Mouse (Mus musculus) ovary, postnatal 10 days (tissue): ENCODE results near the gene Mn1.
A peak's percentile ranks its signal among the peaks of the same experiment; 100 is the strongest.

ENCODE experiments used
- DNase-seq: peaks from one replicate; pipeline ENCODE4 v3.0.0; 2022; ENCODE audit warnings: low spot score

Gene Mn1

GRCm38 (mm10) chr5:111409412-111410044 lies 7.6 kb upstream of the Mn1 start:
- DNase-seq, result no peak

GRCm38 (mm10) chr5:111410665-111411064 lies 6.5 kb upstream of the Mn1 start:
- no peak for DNase-seq

DNA sequence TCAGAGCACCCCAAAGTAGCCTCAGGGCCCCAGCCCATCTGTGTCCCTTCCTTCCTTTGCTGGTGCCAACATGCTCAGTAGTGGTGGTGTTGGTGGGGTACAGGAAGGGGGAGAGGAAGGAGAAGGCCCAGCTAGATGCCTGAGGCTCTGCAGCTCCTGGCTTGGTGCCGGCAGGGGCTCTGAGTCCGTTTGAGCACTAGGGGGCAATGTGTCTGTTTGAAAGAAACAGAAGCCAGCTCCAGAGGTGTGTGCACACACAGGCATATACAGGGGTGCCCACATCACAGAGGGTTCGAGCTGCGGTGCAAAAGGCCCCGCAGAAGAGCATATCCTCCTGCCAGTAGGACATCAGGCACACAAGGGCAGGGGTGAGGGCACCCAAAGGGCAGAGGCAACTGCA lies 3.0 kb upstream of the Mn1 start:
- peak; percentile 64 for DNase-seq

DNA sequence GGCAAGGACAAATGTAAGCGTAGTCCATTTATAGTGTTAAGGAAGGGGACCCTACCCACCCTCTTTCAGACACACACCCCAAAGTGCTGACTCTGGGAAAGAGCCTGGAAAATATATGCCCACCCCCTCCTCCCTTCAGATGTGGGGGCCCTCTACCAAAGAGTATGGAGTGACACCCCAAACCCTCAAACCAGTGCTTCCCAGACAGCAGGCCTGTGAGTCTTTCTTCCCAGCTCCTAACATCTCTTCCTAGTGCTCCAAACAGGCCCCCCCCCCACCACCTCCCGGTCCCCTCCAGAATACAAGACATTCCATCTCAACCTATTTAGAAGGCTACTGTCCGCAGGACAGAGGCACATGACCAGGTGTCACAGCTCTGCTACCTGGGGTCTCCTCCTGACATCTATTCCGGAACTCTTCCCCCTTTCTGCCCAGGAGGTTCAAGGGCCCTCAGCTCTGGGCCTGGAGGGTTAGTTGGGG lies 2.4 kb upstream of the Mn1 start:
- DNase-seq, result no peak

GRCm38 (mm10) chr5:111415575-111415974 lies 1.6 kb upstream of the Mn1 start:
- DNase-seq, result no peak

DNA sequence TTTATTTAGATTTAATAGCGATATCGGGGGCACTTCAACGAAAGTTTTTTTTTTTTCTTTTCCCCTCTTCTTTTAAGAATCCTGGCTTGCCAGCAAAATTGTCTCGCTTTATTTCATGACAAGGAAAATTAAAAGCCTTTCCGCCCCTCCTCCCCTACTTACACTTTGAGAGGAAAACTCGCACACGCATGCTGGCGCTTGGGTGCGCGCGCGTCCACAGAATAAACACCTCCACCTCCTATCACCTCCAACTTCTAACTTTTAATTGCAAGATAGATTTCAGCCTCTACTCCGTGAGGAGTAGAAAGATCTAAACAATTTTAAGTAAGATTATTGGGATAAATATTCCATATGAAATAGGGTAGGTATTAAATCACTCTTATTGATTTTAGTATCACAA lies 1.1 kb upstream of the Mn1 start:
- no peak for DNase-seq

DNA sequence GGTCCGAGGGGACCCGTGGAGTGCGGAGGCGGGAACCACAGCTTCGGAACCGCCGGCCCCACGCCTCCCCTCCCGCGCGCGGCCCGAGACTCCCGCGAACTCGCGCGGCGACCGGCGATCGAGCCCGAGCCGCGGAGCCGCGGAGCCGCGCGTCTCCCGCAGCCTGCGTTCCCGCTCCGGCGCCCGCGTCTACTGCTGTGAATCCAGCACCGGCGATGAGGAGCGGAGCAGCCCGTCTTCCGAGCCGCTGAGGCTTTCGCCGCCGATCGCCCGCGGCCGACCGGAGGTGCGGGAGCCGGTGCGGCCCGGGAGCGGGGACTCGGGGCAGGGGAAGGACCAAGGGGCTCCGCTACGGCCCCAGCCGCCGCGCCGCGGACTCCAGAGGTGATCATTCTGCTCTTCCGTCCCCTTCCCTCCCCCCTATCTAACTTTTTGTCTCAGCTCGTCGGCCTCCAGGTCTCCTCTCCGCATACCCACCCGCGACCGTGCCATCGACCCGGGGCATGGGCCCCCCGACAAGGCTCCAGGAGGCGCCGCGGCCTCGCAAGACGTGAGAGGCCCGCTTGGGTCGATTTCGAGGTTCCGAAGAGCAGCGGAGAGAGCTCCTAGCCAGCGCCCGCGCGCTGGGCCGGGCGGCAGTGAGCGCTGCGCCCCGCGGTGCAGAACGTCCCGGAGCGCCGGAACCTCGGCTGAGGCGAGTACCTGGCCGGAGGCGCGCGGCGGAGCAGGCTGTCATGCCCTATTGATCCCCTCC lies 393 bp downstream of the Mn1 start:
- no peak for DNase-seq

GRCm38 (mm10) chr5:111418202-111419120 lies 1.3 kb downstream of the Mn1 start:
- no peak for DNase-seq

DNA sequence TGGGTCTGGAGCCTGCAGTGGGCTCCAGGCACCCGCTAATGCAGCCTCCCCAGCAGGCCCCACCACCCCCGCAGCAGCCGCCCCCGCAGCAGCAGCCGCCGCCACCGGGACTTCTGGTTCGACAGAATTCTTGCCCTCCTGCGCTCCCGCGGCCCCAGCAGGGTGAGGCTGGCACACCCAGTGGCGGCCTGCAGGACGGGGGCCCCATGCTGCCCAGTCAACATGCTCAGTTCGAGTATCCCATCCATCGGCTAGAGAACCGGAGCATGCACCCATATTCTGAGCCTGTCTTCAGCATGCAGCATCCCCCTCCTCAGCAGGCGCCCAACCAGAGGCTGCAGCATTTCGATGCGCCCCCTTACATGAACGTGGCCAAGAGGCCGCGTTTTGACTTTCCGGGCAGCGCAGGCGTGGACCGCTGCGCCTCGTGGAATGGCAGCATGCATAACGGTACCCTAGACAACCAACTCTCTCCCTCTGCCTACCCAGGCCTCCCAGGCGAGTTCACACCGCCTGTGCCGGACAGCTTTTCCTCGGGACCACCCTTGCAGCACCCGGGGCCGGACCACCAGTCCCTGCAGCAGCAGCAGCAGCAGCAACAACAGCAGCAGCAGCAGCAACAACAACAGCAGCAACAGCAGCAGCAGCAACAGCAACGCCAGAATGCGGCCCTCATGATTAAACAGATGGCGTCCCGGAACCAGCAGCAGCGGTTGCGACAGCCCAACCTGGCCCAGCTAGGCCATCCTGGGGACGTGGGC lies 2.1 kb downstream of the Mn1 start:
- no peak for DNase-seq

DNA sequence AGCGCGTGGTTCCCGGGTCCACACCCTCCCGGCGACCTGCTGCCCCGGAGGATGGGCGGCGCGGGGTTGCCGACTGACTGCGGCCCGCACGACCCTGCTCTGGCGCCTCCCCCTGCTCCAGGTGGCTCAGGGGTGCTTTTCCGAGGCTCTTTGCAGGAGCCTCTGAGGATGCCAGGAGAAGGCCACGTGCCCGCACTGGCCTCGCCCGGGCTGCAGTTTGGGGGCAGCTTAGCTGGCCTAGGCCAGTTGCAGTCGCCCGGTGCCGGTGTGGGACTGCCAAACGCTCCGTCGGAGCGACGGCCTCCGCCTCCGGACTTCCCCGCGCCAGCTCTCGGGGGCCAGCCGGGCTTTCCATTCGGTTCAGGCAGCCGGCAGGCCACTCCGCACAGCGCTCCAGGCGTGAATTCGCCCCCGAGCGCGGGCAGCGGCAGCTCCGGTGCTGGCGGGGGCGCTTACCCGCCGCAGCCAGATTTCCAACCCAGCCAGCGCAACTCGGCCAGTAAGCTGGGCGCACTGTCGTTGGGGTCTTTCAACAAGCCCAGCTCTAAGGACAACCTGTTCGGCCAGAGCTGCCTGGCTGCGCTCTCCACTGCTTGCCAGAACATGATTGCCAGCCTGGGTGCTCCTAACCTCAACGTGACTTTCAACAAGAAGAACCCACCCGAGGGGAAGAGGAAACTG lies 3.0 kb downstream of the Mn1 start:
- DNase-seq, result no peak

GRCm38 (mm10) chr5:111420896-111421295 lies 3.7 kb downstream of the Mn1 start:
- no peak for DNase-seq

DNA sequence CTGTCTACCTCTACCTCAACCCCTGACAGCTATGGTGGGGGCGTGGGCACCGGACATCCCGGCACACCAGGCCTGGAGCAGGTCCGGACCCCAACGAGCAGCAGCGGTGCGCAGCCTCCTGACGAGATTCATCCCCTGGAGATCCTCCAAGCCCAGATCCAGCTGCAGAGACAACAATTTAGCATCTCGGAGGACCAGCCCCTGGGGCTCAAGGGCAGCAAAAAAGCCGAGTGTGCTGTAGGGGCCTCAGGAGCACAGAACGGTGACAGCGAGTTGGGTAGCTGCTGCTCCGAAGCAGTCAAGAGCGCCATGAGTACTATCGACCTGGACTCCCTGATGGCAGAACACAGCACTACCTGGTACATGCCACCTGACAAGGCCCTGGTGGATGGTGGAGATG lies 4.3 kb downstream of the Mn1 start:
- no peak for DNase-seq

DNA sequence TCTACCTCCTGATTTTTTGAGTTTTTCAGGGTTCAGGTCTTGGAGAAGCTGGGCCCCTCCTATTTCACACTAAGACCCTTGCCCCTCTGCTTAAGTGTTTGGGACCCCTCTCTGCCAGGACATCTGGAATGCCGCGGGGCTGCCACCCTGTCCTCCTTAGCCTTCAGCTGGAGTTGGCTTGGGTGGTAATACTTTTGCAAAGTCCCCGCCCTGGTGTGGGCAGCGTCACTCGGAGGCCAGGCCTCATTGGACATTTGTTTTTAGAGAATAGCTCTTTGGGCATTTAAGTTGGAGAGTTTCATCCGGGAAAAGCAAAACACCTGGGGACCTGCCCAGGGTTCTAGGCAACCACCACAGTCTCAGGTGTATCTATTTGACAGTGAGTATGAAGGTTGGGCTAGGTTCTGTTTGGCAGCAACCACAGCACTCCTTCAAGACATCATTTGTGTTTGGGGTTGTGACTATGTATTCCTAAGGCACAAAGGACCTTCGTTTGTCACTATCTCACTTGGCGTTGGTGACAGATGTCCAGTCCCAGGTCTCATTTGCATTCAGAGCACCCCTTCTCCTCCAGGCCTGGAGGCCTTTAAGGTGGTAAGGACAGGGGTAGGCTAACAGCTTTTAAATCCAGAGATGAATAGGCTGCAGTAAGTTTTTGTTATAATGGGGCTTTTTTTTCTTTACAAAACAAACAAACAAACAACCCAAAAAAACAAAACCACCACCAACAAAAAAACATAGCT lies 5.1 kb downstream of the Mn1 start:
- no peak for DNase-seq

DNA sequence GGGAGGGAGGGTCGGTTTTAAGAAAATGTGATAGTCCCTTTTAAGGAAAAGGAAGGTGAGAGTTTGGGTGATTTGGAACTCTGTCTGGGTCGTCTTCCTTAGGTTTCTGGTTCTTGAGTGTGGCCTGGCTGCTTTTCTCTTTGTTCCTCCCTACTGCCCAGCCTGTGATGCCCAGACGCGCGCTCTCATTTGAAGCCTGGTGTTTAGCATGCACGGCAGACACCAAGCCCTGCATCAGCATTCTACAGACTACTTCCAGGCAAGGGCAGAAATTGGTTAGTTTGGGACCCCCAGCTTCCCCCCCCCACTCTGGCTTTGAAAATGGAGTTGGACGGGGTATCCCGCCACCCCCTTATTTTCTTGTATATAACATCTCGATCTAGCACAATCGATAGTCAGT lies 5.8 kb downstream of the Mn1 start:
- DNase-seq, result no peak

GRCm38 (mm10) chr5:111423616-111424015 lies 6.5 kb downstream of the Mn1 start:
- no peak for DNase-seq

DNA sequence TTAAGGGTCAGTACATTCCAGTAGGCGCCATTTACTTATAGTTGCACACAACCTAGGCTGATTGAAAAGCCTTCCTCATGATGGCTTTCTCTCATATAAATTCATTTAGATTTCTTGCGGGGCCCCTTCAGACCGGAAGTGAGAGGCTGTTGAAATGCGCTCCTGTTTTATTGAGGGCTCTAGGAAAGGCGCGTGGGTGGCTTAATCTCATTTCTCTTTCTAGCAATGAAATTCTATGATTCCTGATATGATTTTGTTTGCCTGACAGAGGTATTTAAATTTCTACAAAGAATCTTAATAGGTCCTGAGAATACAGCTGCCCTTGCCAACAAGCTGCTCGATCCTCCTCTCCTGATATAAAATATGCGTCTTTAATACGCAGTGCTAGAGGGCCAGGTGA lies 8.7 kb downstream of the Mn1 start:
- no peak for DNase-seq

DNA sequence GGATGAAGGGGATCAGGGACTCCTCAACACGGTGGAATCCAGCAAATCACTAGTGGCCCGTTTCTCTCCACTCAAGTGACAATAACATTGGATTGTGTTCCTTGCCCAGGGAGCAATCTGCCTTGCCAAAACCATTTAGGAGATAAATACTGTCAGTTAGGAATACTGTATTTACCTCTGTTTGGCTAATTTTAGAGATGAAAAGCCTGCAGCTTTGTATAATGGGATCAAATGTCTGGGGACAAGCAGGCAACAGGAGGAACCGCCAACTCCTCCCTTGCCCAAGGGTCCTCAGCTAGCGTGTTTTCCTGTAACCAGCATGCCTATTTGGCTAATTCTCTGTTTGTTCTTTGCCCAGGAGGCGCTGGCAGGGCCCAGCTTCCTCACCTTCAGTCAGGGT lies 9.1 kb downstream of the Mn1 start:
- DNase-seq, result no peak

DNA sequence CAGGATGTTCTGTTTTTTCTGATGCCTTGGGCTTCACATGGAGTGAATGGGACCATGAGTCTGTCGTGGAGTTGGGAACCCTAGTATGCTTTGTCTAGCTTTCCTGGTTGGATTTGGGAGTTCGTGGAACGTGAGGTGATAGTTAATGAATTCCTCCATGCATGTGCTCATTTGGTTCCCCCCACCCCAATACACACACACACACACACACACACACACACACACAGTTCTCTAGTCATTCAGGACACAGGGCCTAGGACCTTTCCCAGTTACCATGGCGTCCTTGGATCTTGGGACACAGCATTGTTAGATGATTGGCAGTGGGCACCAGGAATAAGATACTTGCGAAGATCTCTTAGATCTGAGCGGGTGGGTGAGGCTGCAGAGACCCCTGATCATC lies 11.7 kb downstream of the Mn1 start:
- DNase-seq, result no peak

- DNase-seq, result no peak
Measured at GRCm38 (mm10) chr5:111429726-111430125, 12.6 kb downstream of the Mn1 start.

GRCm38 (mm10) chr5:111431007-111431730 lies 14.0 kb downstream of the Mn1 start:
- DNase-seq, result no peak
